Mouse (Mus musculus): ENCODE measurements at regions not wholly inside any gene's neighbourhood (a gene's known extent, or its start where the extent isn't known, plus 50 kb on each side); places are given as distances from the start of the nearest gene placed in this dataset.

DNA sequence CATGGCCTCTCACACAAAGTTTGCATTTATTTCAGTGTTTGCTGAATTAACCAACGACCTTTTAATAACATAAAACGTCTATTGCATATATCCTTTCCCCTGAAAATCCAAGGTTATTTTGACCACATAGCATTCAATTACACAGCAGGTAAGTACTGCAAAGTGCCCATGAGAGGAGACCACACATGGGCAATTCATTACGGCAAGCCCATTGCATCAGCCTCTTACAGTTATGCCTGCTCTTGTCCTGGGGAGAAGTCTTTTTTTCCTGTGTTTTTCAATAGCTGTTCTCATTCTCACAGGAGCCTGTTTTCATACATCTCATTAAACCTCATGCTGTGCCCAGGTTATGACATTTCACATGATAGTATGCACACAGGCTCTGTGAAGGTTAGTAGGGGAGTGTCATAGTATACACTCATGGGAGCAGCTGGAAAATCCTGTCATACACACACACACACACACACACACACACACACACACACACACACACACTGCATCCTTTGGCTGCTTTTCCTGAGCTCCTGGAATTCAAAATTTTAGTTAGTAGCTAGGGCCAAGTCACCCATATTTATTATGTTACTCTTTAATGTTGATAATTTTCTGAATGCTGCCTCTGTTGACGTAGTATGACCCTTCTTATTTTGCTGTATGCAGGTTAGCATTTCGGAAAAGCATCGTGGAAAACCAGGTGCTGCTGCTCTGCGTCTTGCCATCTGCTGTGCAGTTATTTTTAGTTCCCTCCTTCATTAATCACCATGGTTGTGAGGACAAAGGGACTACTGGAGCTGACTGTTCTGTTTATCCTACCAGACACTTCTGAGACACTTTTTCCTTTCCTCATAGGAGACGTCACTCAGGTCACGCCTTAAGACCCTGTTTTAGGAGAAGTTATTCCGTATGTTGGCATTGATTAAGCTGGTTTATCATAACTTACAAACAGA is 483.6 kb downstream of the Bckdhb start:
- peak; percentile 13 for DNase-seq (ENCODE audit: low read depth, low spot score)
